Mouse (Mus musculus) olfactory bulb, adult 2 months (tissue): ENCODE data around the gene Prkaca.

ENCODE experiments used
- CTCF ChIP-seq: fragments of 200-500 bp; IDR thresholded peaks from 2 replicates; pipeline ENCODE4 v1.5.1; 2012; ENCODE audit warnings: low read depth, mild to moderate bottlenecking, low read length, moderate library complexity; ENCODE audit not compliant: insufficient read depth
- POLR2A ChIP-seq: fragments of 200-500 bp; IDR thresholded peaks from 2 replicates; pipeline ENCODE4 v1.6.1; 2012; ENCODE audit warnings: mild to moderate bottlenecking, low read depth, low read length, moderate library complexity; ENCODE audit not compliant: insufficient read depth

- TF ChIP-seq POLR2A (no peak; the same call in 1 of the 2 replicates), CTCF (no peak)
These were observed 24.8 kb downstream of the Prkaca start, which contains the start of gene Samd1 for GRCm38 (mm10) chr8:83997511-83998141.
